ENCODE assay signal across 15 mouse cellular contexts in genomic region chr1:94642296-94642695, GRCm38 (mm10).
"Had no signal": no experiment of that assay in that cellular context is flagged by ENCODE, and none has a peak within 500 bp of the region (broad histone marks: within the 10 kb centered on the region; RNA-seq: fewer than 3 reads in every experiment).

No protein-coding gene starts in this region.

- H3K27ac ChIP-seq: liver, embryonic 13.5 days; liver, embryonic 15.5 days; macrophage; midbrain, embryonic 13.5 days; midbrain, embryonic 15.5 days; neural tube, embryonic 12.5 days had no signal

- H3K9me3 ChIP-seq: liver, embryonic 13.5 days; liver, embryonic 15.5 days; megakaryocyte, embryonic 14.5 days; midbrain, embryonic 13.5 days; midbrain, embryonic 15.5 days; neural tube, embryonic 12.5 days had no signal

- H3K4me3 ChIP-seq: liver, embryonic 13.5 days; liver, embryonic 15.5 days; megakaryocyte, embryonic 14.5 days; midbrain, embryonic 13.5 days; midbrain, embryonic 15.5 days; neural tube, embryonic 12.5 days had no signal

- DNase-seq: liver, embryonic 13.5 days; liver, postnatal 0 days; lung, adult 2 months; lung, postnatal 10 days; right cerebral cortex, postnatal 14 days; spleen, adult 18-20 months; thymus, postnatal 14 days; thymus, postnatal 36 days had no signal

- H3K4me1 ChIP-seq: liver, embryonic 13.5 days; liver, embryonic 15.5 days; megakaryocyte, embryonic 14.5 days; midbrain, embryonic 13.5 days; midbrain, embryonic 15.5 days; neural tube, embryonic 12.5 days had no signal

- H3K27me3 ChIP-seq: liver, embryonic 13.5 days; liver, embryonic 15.5 days; megakaryocyte, embryonic 14.5 days; midbrain, embryonic 13.5 days; midbrain, embryonic 15.5 days; neural tube, embryonic 12.5 days had no signal

- ATAC-seq: liver, postnatal 0 days; midbrain, embryonic 13.5 days; midbrain, embryonic 15.5 days had no signal

- H3K9ac ChIP-seq: liver, embryonic 13.5 days; liver, embryonic 15.5 days; liver, postnatal 0 days; midbrain, embryonic 13.5 days; midbrain, embryonic 15.5 days; neural tube, embryonic 12.5 days had no signal

- H3K4me2 ChIP-seq: liver, embryonic 13.5 days; liver, embryonic 15.5 days; midbrain, embryonic 11.5 days; midbrain, embryonic 13.5 days; midbrain, embryonic 15.5 days; neural tube, embryonic 12.5 days had no signal

- H3K36me3 ChIP-seq: liver, embryonic 13.5 days; liver, embryonic 15.5 days; midbrain, embryonic 13.5 days; midbrain, embryonic 15.5 days; neural tube, embryonic 12.5 days had no signal
